Mouse (Mus musculus): ENCODE results near the gene Scg5.

Gene Scg5

DNA sequence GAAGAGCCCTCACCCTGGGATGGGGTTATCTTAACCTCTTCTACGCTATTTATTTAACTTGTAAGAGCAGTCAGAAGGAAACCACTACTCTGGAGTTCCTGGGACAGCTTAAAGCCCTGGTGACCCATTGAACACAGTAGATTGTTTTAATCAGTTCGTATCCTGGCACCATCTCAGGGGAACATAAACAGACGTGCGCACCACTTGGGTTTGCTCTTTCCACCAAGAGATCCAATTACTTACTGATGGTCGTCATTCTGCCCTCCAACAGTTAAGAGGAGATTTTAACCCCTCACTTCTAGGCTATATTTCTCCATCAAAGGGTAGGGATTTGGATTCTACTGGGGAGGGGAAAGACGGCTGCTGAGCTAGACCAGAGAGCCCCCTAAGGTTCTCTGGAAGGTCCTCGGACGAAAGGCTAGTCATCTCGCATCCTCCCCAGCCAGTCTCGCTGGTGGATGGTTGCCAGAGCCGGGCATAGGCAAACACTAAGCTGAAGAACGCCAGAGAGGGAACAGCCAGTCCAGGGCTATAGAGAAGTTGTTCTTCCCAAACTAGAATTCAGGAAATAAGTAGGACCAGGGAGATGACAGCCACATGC is 71.9 kb downstream of the Scg5 start:
- no peak for DNase-seq (ENCODE audit: low spot score in 2 of 2)

DNA sequence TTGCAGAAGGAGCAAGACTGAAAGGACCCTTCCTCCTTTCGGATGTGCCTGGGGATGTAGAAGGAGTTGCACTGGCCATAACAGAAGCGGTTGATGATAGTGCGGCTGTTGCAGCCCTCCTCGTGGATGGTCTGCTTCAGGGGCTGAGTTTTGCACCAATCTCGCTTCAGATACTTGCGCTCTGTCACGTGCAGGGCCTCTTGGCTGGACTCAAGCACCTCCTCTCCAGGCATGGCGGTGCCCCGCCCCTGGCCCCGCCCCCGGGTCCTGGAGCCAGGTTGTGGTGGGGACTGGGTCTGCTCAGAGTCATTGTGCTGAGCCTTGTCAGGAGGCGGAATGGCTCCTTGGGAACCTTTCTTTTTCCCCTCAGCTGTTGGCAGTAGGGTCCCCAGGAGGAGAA is 79.2 kb downstream of the Scg5 start:
- DNase-seq (ENCODE audit: low spot score in 2 of 2) = no peak

DNA sequence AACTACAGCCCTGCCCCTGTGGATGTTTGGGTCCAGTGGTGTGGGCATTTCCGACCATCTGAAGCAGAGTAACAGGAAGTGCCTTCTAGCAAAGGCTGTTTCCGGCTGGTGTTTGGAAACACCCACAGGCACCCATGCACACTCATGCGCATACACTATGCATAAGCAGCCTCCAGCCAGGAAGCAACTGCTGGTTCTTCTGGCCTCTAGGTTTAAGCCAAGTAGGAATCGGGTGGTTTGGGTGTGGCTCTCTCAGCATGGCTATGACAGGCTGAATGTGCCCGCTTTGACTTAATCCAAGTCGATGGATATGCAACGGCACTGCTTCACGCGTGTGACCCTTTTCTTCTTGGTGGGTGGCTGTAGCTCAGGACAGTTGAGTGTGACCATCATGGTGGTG is 79.6 kb downstream of the Scg5 start:
- no peak for DNase-seq (ENCODE audit: low spot score in 2 of 2)

- no peak for DNase-seq (ENCODE audit: low spot score in 2 of 2)
These were observed 100.3 kb downstream of the Scg5 start for GRCm38 (mm10) chr2:113728581-113728980.

Measured in left cerebral cortex, adult 9 months (tissue).